Mouse (Mus musculus): Measurements from ENCODE around the gene Uqcrc2.

DNA sequence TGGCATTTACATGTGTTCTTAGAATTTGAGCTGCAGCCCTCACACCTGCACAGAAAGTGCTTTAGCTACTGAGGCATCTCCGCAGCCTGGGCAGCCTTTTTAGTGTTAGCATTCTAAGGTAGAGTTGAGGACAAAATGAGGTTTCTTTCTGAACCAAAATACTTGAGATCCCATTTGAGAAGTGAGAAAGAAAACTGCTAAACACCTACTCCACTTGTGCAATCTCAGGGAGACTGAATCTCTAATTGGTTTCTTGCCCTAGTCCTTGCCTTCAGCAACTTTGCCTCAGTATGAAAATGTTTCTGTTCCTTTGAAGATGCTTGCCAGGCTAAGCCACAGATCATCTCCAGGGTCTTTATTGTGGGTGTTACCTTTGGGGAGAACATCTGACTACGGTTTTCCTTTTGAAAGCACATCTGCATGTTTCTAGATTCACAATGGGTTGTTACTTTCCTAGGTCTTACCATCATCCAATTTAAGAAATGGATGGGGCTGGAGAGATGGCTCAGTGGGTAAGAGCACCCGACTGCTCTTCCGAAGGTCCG is 58.9 kb downstream of the Uqcrc2 start:
- TF ChIP-seq MAFK (IDR thresholded peaks at IDR 0.05; ENCODE audit: borderline replicate concordance, low read depth, low read length) (no peak), E2F4 (IDR thresholded peaks at IDR 0.05; ENCODE audit: borderline replicate concordance, low read depth, low read length) (no peak)
